Mouse (Mus musculus): ENCODE measurements around the gene Abhd6.
A peak's percentile ranks its signal among the peaks of the same experiment; 100 is the strongest.

DNA sequence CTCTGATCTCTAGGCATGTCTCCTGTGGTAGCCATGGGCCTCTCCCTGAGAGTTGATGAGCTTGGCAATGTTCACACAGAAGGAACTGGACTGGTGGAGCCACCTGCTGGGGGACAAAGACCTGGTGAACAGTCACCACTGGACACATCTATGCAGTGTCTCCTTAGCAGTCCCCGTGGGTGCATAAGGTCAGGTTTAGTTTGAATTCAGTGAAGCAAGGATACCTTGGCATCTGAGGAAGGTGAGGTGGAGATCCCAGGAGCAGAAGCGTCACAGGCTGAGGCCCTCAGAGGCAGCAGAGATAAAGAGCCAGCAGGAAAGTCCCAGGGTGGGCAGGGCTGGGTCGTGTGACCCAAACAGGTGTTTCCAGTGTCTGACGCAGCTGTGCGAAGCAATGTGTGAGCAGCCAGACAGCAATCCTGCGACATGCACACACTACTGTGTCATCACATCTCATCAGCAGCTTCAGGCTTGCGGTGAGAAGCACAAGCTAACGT is 8.4 kb upstream of the Abhd6 start, which contains the start of gene Dnase1l3:
- peak; percentile 75 for TF ChIP-seq CTCF (IDR thresholded peaks at IDR 0.05; ENCODE audit: low read depth)
- no peak for TF ChIP-seq EP300 (optimal IDR thresholded peaks at IDR 0.05)
